Mouse (Mus musculus) liver, postnatal 0 days (tissue): ENCODE data around the gene Gng8. TPM values are rescaled to one million over a fixed set of nuclear protein-coding genes. Genes with fewer than 3 reads are reported as not detected.

Experiments
- ATAC-seq: fragments of 200-750 bp; cut with Nextera tagmentation; 2 replicates; pipeline ENCODE4 v1.8.0; 2017; ENCODE audit warnings: mild to moderate bottlenecking, moderate library complexity
- DNase-seq: peaks from one replicate; pipeline ENCODE4 v3.0.0-alpha.2; 2016
- H3K27ac ChIP-seq: fragments of 300-500 bp; sonication (generic); 2 replicates; pipeline ENCODE4 v1.5.1; 2014; ENCODE audit warnings: antibody characterized with exemption, moderate library complexity, mild to moderate bottlenecking, low read depth
- H3K27me3 ChIP-seq: fragments of 300-500 bp; sonication (generic); 2 replicates; pipeline ENCODE4 v1.6.1; 2014; ENCODE audit warnings: low read length, control low read depth, mixed read lengths; ENCODE audit not compliant: insufficient read depth
- H3K36me3 ChIP-seq: fragments of 300-500 bp; sonication (generic); replicated peaks from 2 replicates; pipeline ENCODE4 v1.6.1; 2014; ENCODE audit warnings: mild to moderate bottlenecking, control low read depth, low read length, moderate library complexity, mixed read lengths; ENCODE audit not compliant: insufficient read depth
- H3K4me1 ChIP-seq: fragments of 300-500 bp; sonication (generic); 2 replicates; pipeline ENCODE4 v1.6.1; 2014; ENCODE audit warnings: antibody characterized with exemption, mild to moderate bottlenecking, control low read depth; ENCODE audit not compliant: insufficient read depth
- H3K4me2 ChIP-seq: fragments of 300-500 bp; sonication (generic); 2 replicates; pipeline ENCODE4 v1.6.1; 2014; ENCODE audit warnings: low read depth, mild to moderate bottlenecking, low read length, moderate library complexity, mixed read lengths
- H3K4me3 ChIP-seq: fragments of 300-500 bp; sonication (generic); 2 replicates; pipeline ENCODE4 v1.5.1; 2014; ENCODE audit warnings: low read depth, low read length
- H3K9ac ChIP-seq: fragments of 300-500 bp; sonication (generic); replicated peaks from 2 replicates; pipeline ENCODE4 v1.6.1; 2014; ENCODE audit warnings: mild to moderate bottlenecking, moderate library complexity
- H3K9me3 ChIP-seq: fragments of 300-500 bp; sonication (generic); 2 replicates; pipeline ENCODE4 v1.6.1; 2016; ENCODE audit warnings: mild to moderate bottlenecking, control low read depth, low read length, mixed read lengths
- CTCF ChIP-seq: sonication (generic); IDR thresholded peaks from 2 replicates; pipeline ENCODE4 v1.5.1; 2016; ENCODE audit warnings: antibody characterized with exemption, low read depth
- EP300 ChIP-seq: IDR thresholded peaks from 2 replicates; pipeline ENCODE4 v1.6.1; 2016; ENCODE audit warnings: antibody characterized with exemption, low read depth, mild to moderate bottlenecking
- WGBS: fragments of 180-500 bp; shearing (Covaris S2); extraction: QIAGEN DNeasy Blood & Tissue Kit; methylation state at CpG from one replicate; pipeline ENCODE4 v1.1.7; 2014; ENCODE audit not compliant: insufficient replicate concordance; 5-methylcytosine and 5-hydroxymethylcytosine counted together
- polyA plus RNA-seq: library from polyadenylated mRNA; unstranded; fragments of >200 nt; fragmentation: Nextera tagmentation; extraction: Ambion mirVana; gene quantifications from 2 replicates; pipeline ENCODE4 v1.2.1, GENCODE M21; 2015

Gng8 gene
- 0.15 and 0.20 TPM in 2 replicates for polyA plus RNA-seq

DNA sequence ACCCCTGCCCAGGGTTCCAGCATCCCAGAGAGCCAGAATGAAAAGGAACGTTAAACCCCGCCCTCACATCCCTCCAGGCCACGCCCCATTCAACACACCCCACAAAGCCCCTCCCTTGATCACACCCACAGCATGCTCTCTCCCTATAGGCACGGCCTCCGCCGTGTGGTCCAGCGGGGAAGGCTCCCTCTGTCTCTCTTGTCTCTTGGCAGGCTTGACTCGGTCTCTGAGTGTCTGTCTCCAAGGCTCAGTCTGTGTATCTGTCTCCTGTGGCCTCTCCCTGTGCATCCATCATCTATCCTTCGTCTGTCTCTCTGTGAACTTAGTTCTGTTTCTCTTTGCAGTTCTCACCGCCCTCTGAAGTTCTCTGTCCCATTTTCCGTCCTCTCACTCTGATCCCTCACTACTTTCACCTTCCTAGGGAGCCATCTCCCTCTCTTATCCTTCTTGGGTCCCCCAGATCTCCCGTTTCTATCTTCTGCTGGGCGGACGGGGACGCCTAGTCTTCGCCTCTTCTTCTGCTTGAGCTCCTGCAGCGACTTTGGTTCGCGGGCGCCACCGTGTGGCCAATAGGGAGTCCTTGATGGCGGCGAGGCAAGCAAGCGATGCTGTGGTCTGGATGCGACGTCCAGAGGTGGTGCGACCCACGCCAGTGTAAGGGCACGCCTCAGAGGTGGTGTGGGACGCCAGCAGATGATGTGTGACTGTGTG is at the start of gene Gng8:
TSS of gene Gng8 (plus strand) at position 146 of the 711 bp plus-strand sequence.
- Histone ChIP-seq H3K27me3 (peaks cover 47% of the 10 kb centered on the region), H3K4me2 (peak within 1 kb of the TSS; percentile 67), H3K4me1 (peaks cover 10% of the 10 kb centered on the region), H3K9ac (no peak within 1 kb of the TSS), H3K36me3 (no peaks in the 10 kb centered on the region), H3K9me3 (no peaks in the 10 kb centered on the region), H3K27ac (peak within 1 kb of the TSS; percentile 39; the same call in 1 of the 2 replicates), H3K4me3 (peak within 1 kb of the TSS; percentile 28)
- ATAC-seq: peak; percentile 87
- peak; percentile 88 for DNase-seq
- peak; percentile 96 for TF ChIP-seq CTCF
- no peak for TF ChIP-seq EP300
- WGBS: under 1% methylated on average over 30 of the region's 30 CpGs

DNA sequence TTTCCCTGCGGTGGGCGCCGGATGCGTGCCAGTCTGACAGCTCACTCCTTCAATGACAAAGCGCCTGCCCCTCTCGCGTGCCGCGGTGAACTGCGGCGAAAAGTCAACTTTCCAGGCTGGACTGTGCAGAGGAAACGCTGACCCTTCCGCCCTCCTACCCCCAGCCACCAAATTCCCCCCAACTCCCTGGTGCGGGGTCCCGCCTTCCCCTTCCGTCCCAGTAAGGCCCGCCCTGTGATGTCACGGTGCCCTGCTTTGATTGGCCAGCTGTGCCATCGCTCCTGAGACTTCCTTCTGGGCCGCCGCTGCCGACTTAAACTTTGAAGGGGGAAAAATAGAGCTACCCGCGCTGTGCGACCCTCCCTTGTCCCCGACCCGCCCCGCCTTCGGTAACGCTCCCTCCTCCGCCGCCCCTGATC is 48.9 kb upstream of the Gng8 start, which contains the start of gene Prkd2:
TSS of gene Prkd2 (plus strand) at position 258 of the 419 bp plus-strand sequence.
- peaks cover 35% of the 10 kb centered on the region for H3K4me1 ChIP-seq

DNA sequence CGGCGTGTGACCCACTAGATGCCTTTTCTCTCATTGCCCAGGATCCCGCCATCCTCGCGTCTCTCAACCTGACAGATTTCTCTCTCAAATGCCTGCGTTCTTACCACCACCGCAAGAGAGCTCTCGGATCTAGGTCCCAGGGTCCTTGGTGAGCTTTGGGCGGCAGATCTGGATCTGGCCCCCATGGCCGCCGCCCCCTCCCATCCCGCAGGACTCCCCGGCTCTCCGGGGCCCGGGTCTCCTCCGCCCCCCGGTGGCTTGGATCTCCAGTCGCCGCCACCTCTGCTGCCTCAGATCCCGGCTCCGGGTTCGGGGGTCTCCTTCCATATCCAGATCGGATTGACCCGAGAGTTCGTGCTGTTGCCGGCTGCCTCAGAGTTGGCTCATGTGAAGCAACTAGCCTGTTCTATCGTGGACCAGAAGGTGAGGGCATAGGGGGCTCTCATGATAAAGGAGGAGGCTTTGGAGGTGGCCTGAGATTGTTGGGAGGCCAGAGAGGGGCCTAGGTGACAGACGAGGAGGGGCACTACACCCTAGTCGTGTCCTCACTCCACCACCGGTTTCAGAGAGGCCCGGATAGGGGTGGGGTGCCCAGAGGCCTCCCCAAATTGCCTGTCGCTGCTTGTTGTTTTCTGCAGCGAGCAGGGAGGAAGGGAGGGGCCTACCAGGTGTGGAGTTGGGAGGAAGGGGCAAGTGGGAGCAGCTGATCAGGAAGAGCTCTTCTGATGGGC is 48.0 kb upstream of the Gng8 start:
- peak; percentile 16 for ATAC-seq
- Histone ChIP-seq H3K9ac (peak overlapping the region; percentile 74), H3K27me3 (no peaks in the 10 kb centered on the region), H3K36me3 (peaks cover 30% of the 10 kb centered on the region), H3K4me3 (peak overlapping the region; percentile 70), H3K4me1 (peaks cover 35% of the 10 kb centered on the region), H3K27ac (peak overlapping the region; percentile 73), H3K9me3 (no peaks in the 10 kb centered on the region), H3K4me2 (peak overlapping the region; percentile 98)
- 2% methylated on average over 33 of the region's 33 CpGs for WGBS
- peak; percentile 46 for DNase-seq
- TF ChIP-seq CTCF: no peak
- TF ChIP-seq EP300: no peak

More for the DNA sequence above, 48.9 kb upstream of the Gng8 start, which contains the start of gene Prkd2:
- DNase-seq (peak; percentile 88), ATAC-seq (peak; percentile 69)
- Histone ChIP-seq H3K4me3 (peak within 1 kb of the TSS; percentile 70), H3K36me3 (peaks cover 32% of the 10 kb centered on the region), H3K9ac (peak within 1 kb of the TSS; percentile 74), H3K4me2 (peak within 1 kb of the TSS; percentile 98), H3K9me3 (no peaks in the 10 kb centered on the region), H3K27ac (peak within 1 kb of the TSS; percentile 73), H3K27me3 (no peaks in the 10 kb centered on the region)
- 2% methylated on average over 32 of the region's 32 CpGs for WGBS
- TF ChIP-seq EP300 (no peak), CTCF (no peak)

DNA sequence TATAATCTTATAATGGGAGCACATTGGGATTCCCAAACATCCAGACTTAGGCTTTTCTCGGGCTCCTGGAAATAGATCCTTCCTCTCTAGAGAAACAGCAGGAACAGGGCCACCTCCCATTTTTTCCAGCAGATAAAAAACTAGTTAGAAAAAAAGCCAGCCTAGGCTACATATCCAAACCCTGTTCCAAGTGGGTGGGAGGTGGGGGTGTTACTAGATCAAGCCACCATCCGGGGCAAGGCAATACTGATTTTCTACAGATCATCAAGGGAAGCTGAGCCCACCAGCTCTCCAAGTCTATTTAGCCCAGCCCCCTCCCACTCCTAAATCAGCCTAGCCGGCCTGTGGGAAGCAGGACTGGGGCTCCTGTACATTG is 46.9 kb upstream of the Gng8 start:
- WGBS: 31% methylated on average over 3 of the region's 3 CpGs
- no peaks in the 10 kb centered on the region for H3K9me3 ChIP-seq
- H3K27ac ChIP-seq: peak overlapping the region; percentile 73
- H3K4me1 ChIP-seq: peaks cover 35% of the 10 kb centered on the region
- H3K9ac ChIP-seq: peak overlapping the region; percentile 74
- no peaks in the 10 kb centered on the region for H3K27me3 ChIP-seq
- DNase-seq (no peak), ATAC-seq (no peak)
- H3K4me2 ChIP-seq: peak overlapping the region; percentile 98
- H3K4me3 ChIP-seq: peak overlapping the region; percentile 70
- TF ChIP-seq EP300: no peak
- TF ChIP-seq CTCF: no peak
- H3K36me3 ChIP-seq: peaks cover 27% of the 10 kb centered on the region

DNA sequence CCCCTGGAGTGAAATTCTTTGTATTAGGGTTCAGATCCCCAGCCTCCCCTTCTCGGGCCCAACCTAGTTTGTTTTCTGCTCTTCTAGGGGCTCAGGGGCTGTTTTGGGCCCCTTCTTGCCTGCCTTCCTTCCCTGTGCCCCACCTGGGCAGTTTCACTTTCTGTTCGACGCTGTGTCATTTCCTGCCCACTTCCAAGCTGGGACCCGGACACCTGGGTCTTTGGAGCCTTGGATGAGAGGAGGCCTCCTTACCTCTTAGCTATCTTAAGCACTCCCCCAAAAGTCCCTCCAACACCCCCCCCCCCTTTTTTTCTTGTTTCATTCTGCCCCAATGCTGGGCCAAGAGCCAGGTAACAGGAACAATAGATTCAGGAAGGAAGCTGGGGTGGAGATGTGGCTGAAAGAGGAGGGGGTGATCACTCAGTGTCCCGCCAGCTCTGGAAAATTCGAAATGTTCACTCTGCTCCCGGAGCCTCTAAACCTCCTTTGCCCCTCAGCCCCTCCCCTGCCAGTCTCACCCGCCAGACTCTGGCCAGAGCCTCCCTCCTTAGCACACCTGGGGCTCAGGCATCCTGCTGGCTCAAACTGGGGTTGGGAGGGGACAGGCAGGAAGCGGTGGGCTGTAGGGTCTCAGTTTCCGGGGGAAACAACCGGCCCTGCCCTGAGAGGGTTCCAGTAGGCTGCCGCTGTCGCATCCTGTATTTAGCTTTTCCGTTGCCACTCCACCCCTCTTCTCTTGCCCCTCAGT is 46.3 kb upstream of the Gng8 start:
- peak overlapping the region; percentile 70 for H3K4me3 ChIP-seq
- DNase-seq: peak; percentile 42
- peak; percentile 12; the same call in 1 of the 2 replicates for ATAC-seq
- no peaks in the 10 kb centered on the region for H3K9me3 ChIP-seq
- H3K36me3 ChIP-seq: peaks cover 27% of the 10 kb centered on the region
- peaks cover 35% of the 10 kb centered on the region for H3K4me1 ChIP-seq
- H3K27me3 ChIP-seq: no peaks in the 10 kb centered on the region
- H3K27ac ChIP-seq: peak overlapping the region; percentile 73
- peak overlapping the region; percentile 74 for H3K9ac ChIP-seq
- TF ChIP-seq CTCF (no peak), EP300 (no peak)
- peak overlapping the region; percentile 98 for H3K4me2 ChIP-seq
- WGBS: 16% methylated on average over 14 of the region's 14 CpGs
